Mouse (Mus musculus) liver, embryonic 13.5 days (tissue): ENCODE measurements around the gene Iqcf6. TPM values are rescaled to one million over a fixed set of nuclear protein-coding genes. Genes with fewer than 3 reads are reported as not detected.
"Not testable (repeated sequence)": the region's sequence is repeated elsewhere in the genome, so short reads cannot be mapped to it uniquely, and the experiment has no call there.

Source experiments
- ATAC-seq: fragments of 200-750 bp; cut with Nextera tagmentation; 2 replicates; pipeline ENCODE4 v1.8.0; 2017; ENCODE audit warnings: low read depth, mild to moderate bottlenecking, moderate number of reproducible peaks, moderate library complexity
- DNase-seq: peaks from one replicate; pipeline ENCODE4 v3.0.0; 2022
- H3K27ac ChIP-seq: fragments of 300-500 bp; sonication (generic); 2 replicates; pipeline ENCODE4 v1.5.1; 2015; ENCODE audit warnings: moderate library complexity, mild to moderate bottlenecking, inconsistent platforms
- H3K27me3 ChIP-seq: fragments of 300-500 bp; sonication (generic); 2 replicates; pipeline ENCODE4 v1.6.1; 2015; ENCODE audit warnings: mild to moderate bottlenecking, inconsistent platforms
- H3K36me3 ChIP-seq: fragments of 300-500 bp; sonication (generic); 2 replicates; pipeline ENCODE4 v1.6.1; 2015; ENCODE audit warnings: mild to moderate bottlenecking, inconsistent platforms
- H3K4me1 ChIP-seq: fragments of 300-500 bp; sonication (generic); replicated peaks from 2 replicates; pipeline ENCODE4 v1.6.1; 2015; ENCODE audit warnings: inconsistent platforms
- H3K4me2 ChIP-seq: fragments of 300-500 bp; sonication (generic); 2 replicates; pipeline ENCODE4 v1.6.1; 2015; ENCODE audit warnings: inconsistent platforms, mild to moderate bottlenecking, moderate library complexity
- H3K4me3 ChIP-seq: fragments of 300-500 bp; sonication (generic); replicated peaks from 2 replicates; pipeline ENCODE4 v1.5.1; 2015; ENCODE audit warnings: mild to moderate bottlenecking, inconsistent platforms
- H3K9ac ChIP-seq: fragments of 300-500 bp; sonication (generic); 2 replicates; pipeline ENCODE4 v1.6.1; 2015; ENCODE audit warnings: mild to moderate bottlenecking, inconsistent platforms
- H3K9me3 ChIP-seq: fragments of 300-500 bp; sonication (generic); replicated peaks from 2 replicates; pipeline ENCODE4 v1.6.1; 2016; ENCODE audit warnings: inconsistent platforms
- WGBS: fragments of 180-500 bp; shearing (Covaris S2); methylation state at CpG from one replicate; pipeline ENCODE4 v1.1.7; 2015; ENCODE audit not compliant: insufficient replicate concordance; 5-methylcytosine and 5-hydroxymethylcytosine counted together
- polyA plus RNA-seq: library from polyadenylated mRNA; unstranded; fragments of >200 nt; fragmentation: Nextera tagmentation; extraction: Ambion mirVana; gene quantifications from 2 replicates; pipeline ENCODE4 v1.2.1, GENCODE M21; 2015

Iqcf6 gene
- polyA plus RNA-seq, 1 experiment from 2014 or later = not detected

- not testable (repeated sequence) for ATAC-seq, H3K36me3 ChIP-seq
- 30% methylated on average over 8 of the region's 8 CpGs for WGBS
Measured at GRCm38 (mm10) chr9:106627796-106628195, 1.4 kb downstream of the Iqcf6 start.

GRCm38 (mm10) chr9:106632185-106632584 lies 5.8 kb downstream of the Iqcf6 start:
- Histone ChIP-seq H3K9ac (no peak overlapping the region), H3K4me2 (no peak overlapping the region), H3K4me3 (no peak overlapping the region), H3K27ac (no peak overlapping the region), H3K27me3 (no peaks in the 10 kb centered on the region), H3K36me3 (no peaks in the 10 kb centered on the region), H3K4me1 (no peaks in the 10 kb centered on the region), H3K9me3 (no peaks in the 10 kb centered on the region)
- 49% methylated on average over 5 of the region's 5 CpGs for WGBS
- DNase-seq = no peak
- ATAC-seq = no peak

More at GRCm38 (mm10) chr9:106627796-106628195, 1.4 kb downstream of the Iqcf6 start:
- not testable (repeated sequence) for H3K9ac ChIP-seq, H3K27me3 ChIP-seq, H3K4me3 ChIP-seq, H3K27ac ChIP-seq, H3K9me3 ChIP-seq, DNase-seq, H3K4me2 ChIP-seq, H3K4me1 ChIP-seq

- WGBS = 71% methylated on average over 8 of the region's 8 CpGs
Measured at GRCm38 (mm10) chr9:106638154-106638553, 11.8 kb downstream of the Iqcf6 start.

DNA sequence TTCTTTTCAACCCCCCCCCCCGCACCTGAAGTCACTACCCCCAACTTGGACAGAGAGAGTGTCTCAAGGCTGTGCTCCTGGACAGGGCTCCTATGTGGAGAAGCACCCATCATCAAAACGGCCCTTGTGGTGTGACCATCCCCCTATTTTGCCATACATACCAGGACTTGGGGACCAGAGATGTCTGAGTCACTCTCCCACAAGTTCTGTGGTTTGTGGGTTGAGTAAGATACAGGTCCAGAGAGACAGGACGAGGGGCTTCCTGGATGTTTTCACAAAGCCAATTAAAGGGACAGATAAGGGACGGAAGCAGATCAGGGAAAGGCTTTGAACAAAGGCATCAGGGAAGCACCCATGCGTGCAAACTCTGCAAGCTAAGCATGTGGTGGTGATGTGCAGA lies 15.0 kb downstream of the Iqcf6 start:
- 25% methylated on average over 5 of the region's 5 CpGs for WGBS
- H3K4me1 ChIP-seq = no peaks in the 10 kb centered on the region

More at GRCm38 (mm10) chr9:106638154-106638553, 11.8 kb downstream of the Iqcf6 start:
- Histone ChIP-seq H3K4me3 (no peak overlapping the region), H3K36me3 (no peaks in the 10 kb centered on the region), H3K4me1 (no peaks in the 10 kb centered on the region), H3K9me3 (no peaks in the 10 kb centered on the region), H3K27ac (no peak overlapping the region), H3K9ac (no peak overlapping the region), H3K27me3 (no peaks in the 10 kb centered on the region), H3K4me2 (no peak overlapping the region)
- no peak for DNase-seq
- ATAC-seq = no peak

GRCm38 (mm10) chr9:106643128-106643527 lies 16.7 kb downstream of the Iqcf6 start:
- H3K9ac ChIP-seq = no peak overlapping the region
- no peaks in the 10 kb centered on the region for H3K27me3 ChIP-seq
- no peaks in the 10 kb centered on the region for H3K4me1 ChIP-seq
- DNase-seq = peak; percentile 68
- no peak overlapping the region for H3K4me3 ChIP-seq
- H3K9me3 ChIP-seq = no peaks in the 10 kb centered on the region
- H3K27ac ChIP-seq = no peak overlapping the region
- peak; percentile 51 for ATAC-seq
- no peaks in the 10 kb centered on the region for H3K36me3 ChIP-seq
- 24% methylated on average over 7 of the region's 7 CpGs for WGBS
- no peak overlapping the region for H3K4me2 ChIP-seq

More for the DNA sequence above, 15.0 kb downstream of the Iqcf6 start:
- ATAC-seq (no peak), DNase-seq (no peak)
- no peak overlapping the region for H3K4me3 ChIP-seq
- no peak overlapping the region for H3K27ac ChIP-seq
- H3K36me3 ChIP-seq = no peaks in the 10 kb centered on the region
- H3K9ac ChIP-seq = no peak overlapping the region
- no peaks in the 10 kb centered on the region for H3K9me3 ChIP-seq
- H3K4me2 ChIP-seq = no peak overlapping the region
- H3K27me3 ChIP-seq = no peaks in the 10 kb centered on the region

- ATAC-seq (no peak), DNase-seq (no peak)
Measured at GRCm38 (mm10) chr9:106643787-106644186, 17.4 kb downstream of the Iqcf6 start.

GRCm38 (mm10) chr9:106645684-106646271 lies 19.4 kb downstream of the Iqcf6 start:
- Histone ChIP-seq H3K4me2 (no peak overlapping the region), H3K27ac (no peak overlapping the region), H3K36me3 (no peaks in the 10 kb centered on the region), H3K9me3 (no peaks in the 10 kb centered on the region), H3K9ac (no peak overlapping the region), H3K4me1 (no peaks in the 10 kb centered on the region), H3K27me3 (no peaks in the 10 kb centered on the region), H3K4me3 (no peak overlapping the region)
- WGBS = 70% methylated on average over 9 of the region's 9 CpGs
- DNase-seq (no peak), ATAC-seq (no peak)

More at GRCm38 (mm10) chr9:106643787-106644186, 17.4 kb downstream of the Iqcf6 start:
- Histone ChIP-seq H3K9ac (no peak overlapping the region), H3K9me3 (no peaks in the 10 kb centered on the region), H3K4me3 (no peak overlapping the region), H3K27me3 (no peaks in the 10 kb centered on the region), H3K36me3 (no peaks in the 10 kb centered on the region), H3K4me2 (no peak overlapping the region), H3K4me1 (no peaks in the 10 kb centered on the region), H3K27ac (no peak overlapping the region)
- WGBS = 54% methylated on average over 6 of the region's 6 CpGs

DNA sequence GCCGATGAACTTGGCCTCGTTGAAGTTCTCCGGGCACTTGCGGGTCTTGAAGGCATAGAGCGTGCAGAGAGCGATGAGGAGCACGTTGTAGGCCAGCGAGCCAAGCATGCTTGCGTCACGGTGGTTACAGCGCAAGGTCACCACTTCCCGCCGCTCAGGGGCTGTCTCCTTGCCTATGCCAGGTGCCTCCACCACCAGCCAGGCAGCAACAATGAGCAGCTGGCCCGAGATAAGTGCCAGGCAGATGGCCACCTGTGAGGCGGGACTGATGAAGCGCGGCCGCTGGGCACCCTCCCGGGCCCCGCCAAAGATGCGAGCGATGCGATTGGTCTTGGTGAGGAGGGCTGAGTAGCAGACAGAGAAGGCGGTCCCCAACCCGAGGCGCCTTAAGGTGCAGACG lies 20.8 kb downstream of the Iqcf6 start:
- WGBS = 60% methylated on average over 27 of the region's 27 CpGs
- no peak for ATAC-seq

DNA sequence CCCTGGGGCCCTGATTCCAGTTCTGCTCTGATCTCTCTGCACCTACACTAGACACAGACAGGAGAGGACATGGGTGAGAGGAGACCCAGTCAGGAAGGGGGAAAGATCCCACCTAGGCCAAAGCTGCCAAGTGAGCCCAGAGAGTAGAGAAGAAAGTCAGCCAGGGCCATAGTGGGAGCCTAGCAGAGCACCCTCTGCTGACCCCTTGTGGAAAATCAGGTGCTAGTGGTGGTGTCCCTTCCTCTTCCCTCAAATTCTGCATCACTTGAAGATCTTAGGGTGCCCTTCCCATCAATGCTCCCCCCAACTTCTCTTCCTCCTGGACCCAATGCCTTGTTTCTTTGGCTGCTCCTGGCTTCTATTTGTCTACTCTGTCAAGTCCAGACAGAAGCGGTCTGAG lies 26.3 kb downstream of the Iqcf6 start:
- WGBS = 58% methylated on average over 1 of the region's 1 CpGs
- Histone ChIP-seq H3K4me2 (no peak overlapping the region), H3K4me3 (no peak overlapping the region), H3K4me1 (0 out of 2 replicates have a peak, but pooled peaks cover 3% of the 10 kb centered on the region), H3K27me3 (peaks cover 37% of the 10 kb centered on the region), H3K36me3 (no peaks in the 10 kb centered on the region), H3K27ac (no peak overlapping the region), H3K9ac (no peak overlapping the region), H3K9me3 (no peaks in the 10 kb centered on the region)
- ATAC-seq = no peak
- DNase-seq = no peak

More for the DNA sequence above, 20.8 kb downstream of the Iqcf6 start:
- Histone ChIP-seq H3K4me3 (no peak overlapping the region), H3K36me3 (no peaks in the 10 kb centered on the region), H3K4me1 (no peaks in the 10 kb centered on the region), H3K27ac (no peak overlapping the region), H3K9ac (no peak overlapping the region), H3K4me2 (no peak overlapping the region), H3K9me3 (no peaks in the 10 kb centered on the region), H3K27me3 (no peaks in the 10 kb centered on the region)
- DNase-seq = no peak

DNA sequence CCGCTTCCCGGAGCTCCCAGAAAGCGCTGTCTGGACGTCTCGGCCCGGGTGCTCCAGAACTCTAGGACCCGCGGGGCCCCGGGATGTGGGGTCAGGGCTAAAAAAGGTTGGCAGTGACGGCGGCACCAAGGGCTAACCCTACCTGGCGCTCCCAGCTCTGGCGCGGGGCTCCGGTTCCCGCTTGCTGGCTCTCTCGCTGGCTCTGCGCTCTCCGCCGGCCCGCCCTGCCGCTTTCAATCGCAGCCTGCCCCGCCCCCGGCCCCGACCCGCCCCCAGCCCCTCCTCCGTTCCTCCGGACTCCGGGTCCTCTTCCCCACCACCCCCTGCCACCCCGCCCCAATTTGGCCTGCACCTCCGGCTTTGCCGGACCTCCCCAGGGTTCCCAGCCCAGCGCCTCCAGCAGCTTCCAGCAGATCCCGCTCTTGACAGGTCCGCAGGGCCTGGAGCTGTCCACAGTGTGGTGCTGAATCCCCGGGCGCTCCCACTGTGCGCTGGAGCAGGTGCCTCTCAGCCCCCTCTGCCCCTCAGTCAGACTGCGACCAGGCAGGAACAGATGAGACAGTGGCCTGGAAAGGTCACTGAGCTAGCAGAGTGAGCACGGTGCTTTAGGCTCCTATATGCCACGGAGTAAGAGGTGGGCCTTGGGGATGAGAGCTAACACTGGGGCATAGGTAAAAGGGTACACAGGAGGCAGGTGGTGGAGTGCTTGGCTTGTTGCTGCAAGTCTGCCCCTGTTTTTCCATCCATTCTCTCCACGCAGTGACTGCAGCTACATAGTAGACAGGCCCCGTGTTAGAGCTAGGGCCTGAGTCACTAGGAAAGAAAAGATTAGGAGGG lies 29.7 kb downstream of the Iqcf6 start, which contains the start of gene Grm2:
Gene Grm2 (minus strand): TSS at position 199 of the 837 bp plus-strand sequence.
- peaks cover 23% of the 10 kb centered on the region for H3K36me3 ChIP-seq
- peak within 1 kb of the TSS; percentile 45 for H3K4me2 ChIP-seq
- peaks cover 37% of the 10 kb centered on the region for H3K27me3 ChIP-seq
- 0 out of 2 replicates have a peak, but pooled peaks have one; percentile 23 for ATAC-seq
- no peaks in the 10 kb centered on the region for H3K9me3 ChIP-seq
- no peak within 1 kb of the TSS for H3K9ac ChIP-seq
- DNase-seq = peak; percentile 26
- WGBS = 2% methylated on average over 44 of the region's 44 CpGs
- H3K4me3 ChIP-seq = peak within 1 kb of the TSS; percentile 18
- H3K27ac ChIP-seq = no peak within 1 kb of the TSS
- 0 out of 2 replicates have a peak, but pooled peaks cover 3% of the 10 kb centered on the region for H3K4me1 ChIP-seq

DNA sequence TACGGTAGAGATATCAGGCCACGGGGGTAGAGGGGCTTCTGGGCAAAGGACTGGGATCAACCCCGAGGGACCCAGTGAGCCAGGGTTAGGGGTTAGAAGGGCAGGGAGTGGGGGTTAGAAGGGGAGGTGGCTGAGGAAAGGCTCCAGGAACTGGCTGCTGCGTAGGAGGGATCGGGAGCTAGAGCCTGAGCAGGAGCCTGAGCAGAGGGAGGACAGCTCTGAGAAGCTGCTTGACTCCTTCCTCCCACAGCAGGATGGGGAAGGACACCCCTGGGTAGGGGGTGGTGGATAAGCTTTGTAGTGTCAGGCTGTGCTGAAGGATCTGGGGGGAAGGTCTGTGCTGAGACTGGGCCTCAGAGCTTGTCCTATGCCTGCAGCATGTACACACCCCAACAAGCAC lies 30.4 kb downstream of the Iqcf6 start:
- 36% methylated on average over 5 of the region's 5 CpGs for WGBS
- ATAC-seq = no peak; the same call in 1 of the 2 replicates
- Histone ChIP-seq H3K4me2 (no peak overlapping the region), H3K9me3 (no peaks in the 10 kb centered on the region), H3K36me3 (peaks cover 30% of the 10 kb centered on the region), H3K27ac (no peak overlapping the region), H3K4me3 (no peak overlapping the region), H3K27me3 (peaks cover 37% of the 10 kb centered on the region), H3K4me1 (0 out of 2 replicates have a peak, but pooled peaks cover 3% of the 10 kb centered on the region), H3K9ac (no peak overlapping the region)
- no peak for DNase-seq
